Mouse (Mus musculus): Measurements from ENCODE around the gene 2010300C02Rik.

DNA sequence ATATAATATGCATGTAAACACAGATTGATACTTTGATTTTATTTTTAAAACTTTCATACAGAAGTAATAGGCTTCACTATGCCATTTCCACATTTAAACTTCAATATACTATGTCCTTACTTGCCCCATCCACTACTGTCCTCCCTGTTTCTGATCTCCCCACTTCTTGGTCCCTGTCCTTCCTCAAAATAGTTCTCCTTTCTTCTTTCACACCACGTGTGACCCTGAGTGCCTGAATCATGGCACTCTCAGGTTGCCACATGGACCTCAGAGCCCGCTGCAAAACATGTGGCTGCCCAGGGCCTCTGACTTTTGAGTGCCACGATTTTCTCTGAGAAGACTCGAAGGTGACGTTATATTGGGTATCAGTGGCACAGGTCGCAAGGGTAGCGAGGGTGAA lies 15.0 kb upstream of the 2010300C02Rik start:
- TF ChIP-seq POLR2A (IDR thresholded peaks at IDR 0.05; ENCODE audit: extremely low read depth, insufficient read depth, low read length) (no peak), CTCF (IDR thresholded peaks at IDR 0.05; ENCODE audit: low read depth, low read length) (no peak)

Data from liver, adult 2 months (tissue).